Mouse (Mus musculus) right cerebral cortex, postnatal 14 days (tissue): ENCODE measurements around the gene Mob2.

Source experiments
- DNase-seq: peaks from one replicate; pipeline ENCODE4 v3.0.0; 2022

The Mob2 gene

GRCm38 (mm10) chr7:142016562-142016961, 44.3 kb downstream of the Mob2 start:
- peak; percentile 40 for DNase-seq

GRCm38 (mm10) chr7:142001597-142002340, 59.1 kb downstream of the Mob2 start:
- DNase-seq: peak; percentile 36

- DNase-seq: no peak
Observed at GRCm38 (mm10) chr7:142000661-142001060, 60.2 kb downstream of the Mob2 start.

GRCm38 (mm10) chr7:141994121-141994520, 66.7 kb downstream of the Mob2 start:
- DNase-seq: no peak

- DNase-seq: no peak
Observed at GRCm38 (mm10) chr7:141991183-141991582, 69.7 kb downstream of the Mob2 start.

- no peak for DNase-seq
Observed at GRCm38 (mm10) chr7:141988314-141988806, 72.5 kb downstream of the Mob2 start.

GRCm38 (mm10) chr7:141981237-141981636, 79.6 kb downstream of the Mob2 start:
- DNase-seq: no peak

GRCm38 (mm10) chr7:141979247-141979646, 81.6 kb downstream of the Mob2 start:
- no peak for DNase-seq

- DNase-seq: no peak
Observed at GRCm38 (mm10) chr7:141978003-141978402, 82.9 kb downstream of the Mob2 start.

- peak; percentile 48 for DNase-seq
Observed at GRCm38 (mm10) chr7:141972831-141973619, 87.8 kb downstream of the Mob2 start.

- DNase-seq: no peak
Observed at GRCm38 (mm10) chr7:141966281-141966680, 94.6 kb downstream of the Mob2 start.

- DNase-seq: no peak
Observed at GRCm38 (mm10) chr7:141962521-141962920, 98.3 kb downstream of the Mob2 start.

GRCm38 (mm10) chr7:141961491-141961890, 99.4 kb downstream of the Mob2 start:
- no peak for DNase-seq

GRCm38 (mm10) chr7:141960926-141961325, 99.9 kb downstream of the Mob2 start:
- no peak for DNase-seq

GRCm38 (mm10) chr7:141959133-141959532, 101.7 kb downstream of the Mob2 start:
- no peak for DNase-seq
